Mouse (Mus musculus) right cerebral cortex, adult 2 months (tissue): ENCODE measurements around the gene Plin5.
"Not testable (repeated sequence)": the region's sequence is repeated elsewhere in the genome, so short reads cannot be mapped to it uniquely, and the experiment has no call there.

ENCODE experiments used
- DNase-seq, 2 experiments: peaks; one replicate each; pipeline ENCODE4 v3.0.0; 2021 to 2022; ENCODE audit warnings: low spot score in 2 of 2

Plin5 gene

GRCm38 (mm10) chr17:56108334-56109044 is 8.9 kb downstream of the Plin5 start:
- DNase-seq = peak in 1 of 2 experiments; percentile 62

- DNase-seq = no peak
These were observed 9.7 kb downstream of the Plin5 start for GRCm38 (mm10) chr17:56107736-56108135.

GRCm38 (mm10) chr17:56106981-56107380 is 10.4 kb downstream of the Plin5 start:
- no peak for DNase-seq

GRCm38 (mm10) chr17:56106436-56106835 is 11.0 kb downstream of the Plin5 start:
- not testable (repeated sequence) for DNase-seq

DNA sequence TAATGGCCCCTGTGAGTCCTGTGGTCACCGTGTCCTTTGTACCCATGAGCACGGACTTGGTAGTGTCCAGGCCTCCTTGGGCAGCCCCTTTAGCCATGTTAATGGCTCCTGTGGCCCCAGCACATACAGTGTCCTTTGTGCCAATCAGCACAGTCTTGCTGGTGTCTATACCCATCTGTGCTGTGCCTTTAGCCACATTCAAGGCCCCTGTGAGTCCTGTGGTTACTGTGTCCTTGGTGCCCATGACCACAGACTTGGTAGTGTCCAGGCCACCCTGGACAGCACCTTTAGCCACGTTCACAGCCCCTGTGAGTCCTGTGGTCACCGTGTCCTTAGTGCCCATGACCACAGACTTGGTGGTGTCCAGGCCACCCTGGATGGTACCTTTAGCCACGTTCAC is 12.6 kb downstream of the Plin5 start:
- DNase-seq = not testable (repeated sequence)

GRCm38 (mm10) chr17:56103465-56104285 is 13.7 kb downstream of the Plin5 start:
- DNase-seq = no peak

DNA sequence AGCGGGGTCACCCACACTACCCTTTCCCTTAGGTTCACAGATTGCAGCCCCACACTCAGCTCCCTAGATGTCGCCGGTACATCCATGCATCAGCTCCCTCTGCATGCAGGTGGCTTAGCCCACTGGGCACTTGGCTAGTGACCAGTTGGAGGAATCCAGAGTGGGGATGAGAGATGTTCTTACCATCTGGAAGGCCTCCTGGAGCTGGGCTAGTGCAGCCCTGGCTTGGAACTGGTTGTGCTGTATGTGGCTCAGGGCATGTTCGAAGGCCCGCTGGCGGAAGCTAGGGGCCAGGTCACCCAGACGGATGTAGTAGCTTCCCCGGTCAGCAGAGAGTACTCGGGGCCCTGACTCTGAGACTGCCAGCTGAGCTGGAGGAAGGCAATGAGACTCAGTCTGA is 14.5 kb downstream of the Plin5 start:
- DNase-seq = no peak

- no peak for DNase-seq
These were observed 15.2 kb downstream of the Plin5 start for GRCm38 (mm10) chr17:56102158-56102557.

DNA sequence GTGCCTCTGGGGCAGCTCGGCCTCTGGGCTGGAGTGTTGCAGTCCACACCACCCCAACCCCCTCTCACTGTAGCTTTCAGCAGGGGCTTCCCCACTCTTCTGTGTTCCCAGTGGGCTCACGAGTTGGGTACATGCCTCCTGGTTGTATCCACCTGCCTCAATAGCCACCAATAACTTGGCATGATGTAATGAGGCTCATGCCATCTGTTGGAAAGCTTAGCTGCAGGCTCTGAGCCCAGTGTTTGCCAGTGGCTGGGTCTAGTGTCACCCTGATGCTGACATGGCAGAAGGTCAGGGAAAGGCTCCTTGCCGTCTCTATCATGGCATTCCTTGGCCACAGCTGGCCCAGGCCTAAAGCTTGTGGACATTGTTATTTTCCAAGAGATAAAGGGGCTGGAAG is 16.6 kb downstream of the Plin5 start:
- no peak for DNase-seq

DNA sequence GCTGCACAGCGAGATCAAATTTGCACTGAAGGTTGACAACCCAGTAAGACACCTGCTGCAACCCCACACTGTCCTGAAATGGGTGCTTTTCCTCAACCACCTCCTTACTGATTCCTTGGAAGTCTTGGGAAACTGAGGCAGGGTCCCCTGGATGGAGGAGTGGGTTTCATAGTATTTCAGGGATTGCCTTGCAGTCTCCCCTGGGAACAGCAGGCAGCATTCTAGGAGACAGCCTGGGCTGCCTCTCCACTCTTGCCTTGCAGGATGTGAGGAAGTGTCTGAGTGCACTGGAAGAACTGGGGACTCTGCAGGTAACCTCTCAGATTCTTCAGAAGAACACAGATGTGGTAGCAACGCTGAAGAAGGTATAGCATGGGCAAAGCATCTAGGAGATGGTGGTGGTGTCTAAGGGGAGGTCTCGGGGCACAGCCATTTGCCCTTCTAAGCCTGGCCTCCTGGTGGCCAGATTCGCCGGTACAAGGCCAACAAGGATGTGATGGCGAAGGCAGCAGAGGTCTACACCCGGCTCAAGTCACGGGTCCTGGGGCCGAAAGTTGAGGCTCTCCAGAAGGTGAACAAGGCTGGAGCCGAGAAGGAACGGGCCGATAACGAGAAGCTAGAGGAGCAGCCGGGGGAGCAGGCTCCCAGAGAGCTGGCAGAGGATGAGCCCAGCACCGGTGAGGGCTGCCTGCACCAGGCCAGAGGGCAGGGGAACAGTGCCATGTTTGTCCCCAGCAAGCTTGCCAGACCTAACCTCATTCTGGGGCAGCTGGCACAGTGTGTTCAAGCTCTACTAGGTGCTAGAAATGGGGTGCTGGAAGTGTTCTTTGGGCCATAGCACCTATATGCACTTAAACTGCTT is 18.5 kb downstream of the Plin5 start:
- DNase-seq = no peak

DNA sequence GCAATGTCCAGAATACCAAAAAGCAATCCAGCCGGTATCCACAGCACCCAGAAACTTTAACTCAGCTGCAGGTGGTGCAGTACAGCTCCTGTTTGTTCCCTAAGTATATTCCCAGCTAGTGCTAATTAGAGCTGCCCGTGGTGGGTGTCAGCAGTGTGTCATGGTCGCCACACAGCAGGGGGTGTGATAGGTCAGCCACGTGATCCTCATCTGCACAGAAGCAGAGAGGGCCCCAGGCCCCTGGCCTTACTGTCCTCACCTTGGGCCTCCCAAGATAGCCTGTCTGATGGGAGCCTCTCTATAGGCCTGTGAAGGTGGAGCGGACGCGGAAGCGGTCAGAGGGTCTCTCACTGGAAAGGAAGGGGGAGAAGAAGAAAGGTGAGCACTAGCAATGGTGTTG is 19.2 kb downstream of the Plin5 start:
- no peak for DNase-seq

DNA sequence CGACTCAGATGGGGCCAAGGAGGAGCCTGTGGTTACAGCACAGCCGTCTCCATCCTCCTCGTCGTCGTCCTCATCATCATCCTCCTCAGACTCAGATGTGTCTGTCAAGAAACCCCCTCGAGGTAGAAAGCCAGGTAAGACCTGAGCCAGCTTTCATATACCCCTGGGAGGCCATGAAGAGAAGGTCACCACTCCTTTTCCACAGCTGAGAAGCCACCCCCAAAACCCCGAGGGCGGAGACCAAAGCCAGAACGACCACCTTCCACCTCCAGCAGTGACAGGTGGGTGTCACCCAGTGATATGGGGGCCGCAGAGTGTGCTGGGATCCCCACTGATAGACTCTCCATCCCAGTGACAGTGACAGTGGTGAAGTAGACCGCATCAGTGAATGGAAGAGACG is 20.5 kb downstream of the Plin5 start:
- no peak for DNase-seq

DNA sequence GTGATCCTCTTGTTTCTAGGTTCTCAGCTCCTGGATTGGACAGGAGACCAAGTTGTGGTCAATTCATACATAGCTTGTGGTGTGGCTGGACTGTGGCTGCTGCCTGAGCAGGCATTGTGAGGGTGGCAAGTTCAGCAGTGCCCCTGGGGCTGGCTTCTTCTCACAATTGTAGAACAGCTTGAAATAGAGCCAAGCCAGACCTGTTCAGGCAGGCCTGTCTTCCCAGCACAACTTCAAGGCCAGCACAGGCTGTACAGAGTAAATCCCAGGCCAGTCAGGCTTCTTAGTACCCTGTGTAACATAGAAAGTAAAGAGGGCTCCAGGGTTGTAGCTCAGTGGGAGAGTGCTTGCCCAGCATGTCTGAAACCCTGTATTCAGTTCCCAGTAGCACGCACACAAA is 24.6 kb downstream of the Plin5 start:
- DNase-seq = no peak

DNA sequence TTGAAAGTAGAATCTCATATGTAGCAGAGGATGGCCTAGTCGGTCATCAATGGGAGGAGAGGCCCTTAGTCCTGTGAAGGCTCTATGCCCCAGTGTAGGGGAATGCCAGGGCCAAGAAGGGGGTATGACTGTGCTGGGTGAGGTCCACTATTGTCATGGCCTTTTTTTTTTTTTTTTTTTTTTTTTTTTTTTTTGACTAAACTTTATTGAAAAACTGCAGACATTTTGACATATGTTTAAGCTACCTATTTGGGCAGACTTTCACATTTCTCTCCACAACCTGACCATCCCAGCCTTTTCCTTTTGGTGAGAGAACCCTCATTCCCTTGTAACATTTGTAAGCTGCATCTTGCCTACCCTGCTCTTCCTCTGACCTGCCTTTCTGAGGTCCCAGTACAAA is 25.1 kb downstream of the Plin5 start:
- no peak for DNase-seq

DNA sequence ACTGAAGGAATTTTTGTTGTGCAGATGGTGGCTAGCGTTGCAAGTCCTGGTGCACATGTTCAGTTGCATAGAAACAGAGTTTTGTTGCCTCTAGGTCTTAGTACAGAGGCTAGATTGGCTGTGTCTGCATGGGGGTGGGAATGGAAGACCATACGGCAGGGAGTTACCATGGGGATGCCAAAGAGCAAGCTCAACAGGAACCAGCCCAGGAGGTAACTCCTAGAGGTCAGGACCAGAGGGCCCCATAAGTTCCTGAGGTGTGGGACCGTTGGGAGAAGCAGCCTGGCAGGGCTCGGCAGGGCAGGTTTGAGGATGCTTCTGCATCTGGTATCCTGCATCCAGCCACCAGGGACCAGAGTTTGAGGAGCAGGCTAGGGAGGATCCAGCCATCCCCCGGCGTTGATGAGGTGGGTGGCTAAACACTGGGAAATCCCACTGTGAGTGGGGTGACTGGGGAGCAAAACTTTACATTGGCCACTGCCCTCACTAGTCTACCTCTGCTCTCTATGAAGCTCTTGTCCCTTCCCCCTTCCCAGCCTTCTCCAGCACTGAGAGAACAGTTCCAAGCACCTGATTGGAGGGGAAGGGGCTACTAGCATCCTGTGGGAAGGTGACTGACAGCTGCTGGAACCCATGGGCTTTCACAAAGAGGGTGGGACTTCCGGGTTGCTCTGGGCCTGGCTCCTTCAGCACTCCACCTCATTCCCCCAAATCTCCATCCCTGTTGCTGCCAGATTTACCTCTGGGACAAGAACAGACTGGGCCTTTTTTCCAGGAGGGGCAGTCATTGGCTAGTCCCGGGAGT is 36.4 kb downstream of the Plin5 start:
- DNase-seq = peak; percentile 45 to 46

DNA sequence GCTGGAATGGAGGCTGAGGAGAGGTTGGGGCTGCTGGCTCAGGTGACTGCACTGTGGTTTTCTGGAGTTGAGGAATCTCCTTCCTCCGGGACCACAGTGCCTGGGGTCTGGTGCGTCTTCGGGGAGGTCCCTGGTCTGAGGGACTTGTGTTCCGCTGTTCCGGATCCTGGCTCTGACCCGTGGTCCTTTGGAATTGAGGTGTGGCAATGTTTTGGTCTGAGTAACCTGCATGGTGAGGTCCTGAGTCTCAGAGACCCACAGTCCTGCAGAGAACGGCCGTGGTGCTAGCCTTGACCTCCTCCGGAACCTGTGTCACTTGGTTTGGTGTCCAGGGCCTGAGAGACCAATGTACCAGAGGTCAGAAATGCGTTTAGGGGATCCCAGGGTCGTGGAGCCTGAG is 37.5 kb downstream of the Plin5 start:
- peak in 1 of 2 experiments; percentile 23 for DNase-seq

DNA sequence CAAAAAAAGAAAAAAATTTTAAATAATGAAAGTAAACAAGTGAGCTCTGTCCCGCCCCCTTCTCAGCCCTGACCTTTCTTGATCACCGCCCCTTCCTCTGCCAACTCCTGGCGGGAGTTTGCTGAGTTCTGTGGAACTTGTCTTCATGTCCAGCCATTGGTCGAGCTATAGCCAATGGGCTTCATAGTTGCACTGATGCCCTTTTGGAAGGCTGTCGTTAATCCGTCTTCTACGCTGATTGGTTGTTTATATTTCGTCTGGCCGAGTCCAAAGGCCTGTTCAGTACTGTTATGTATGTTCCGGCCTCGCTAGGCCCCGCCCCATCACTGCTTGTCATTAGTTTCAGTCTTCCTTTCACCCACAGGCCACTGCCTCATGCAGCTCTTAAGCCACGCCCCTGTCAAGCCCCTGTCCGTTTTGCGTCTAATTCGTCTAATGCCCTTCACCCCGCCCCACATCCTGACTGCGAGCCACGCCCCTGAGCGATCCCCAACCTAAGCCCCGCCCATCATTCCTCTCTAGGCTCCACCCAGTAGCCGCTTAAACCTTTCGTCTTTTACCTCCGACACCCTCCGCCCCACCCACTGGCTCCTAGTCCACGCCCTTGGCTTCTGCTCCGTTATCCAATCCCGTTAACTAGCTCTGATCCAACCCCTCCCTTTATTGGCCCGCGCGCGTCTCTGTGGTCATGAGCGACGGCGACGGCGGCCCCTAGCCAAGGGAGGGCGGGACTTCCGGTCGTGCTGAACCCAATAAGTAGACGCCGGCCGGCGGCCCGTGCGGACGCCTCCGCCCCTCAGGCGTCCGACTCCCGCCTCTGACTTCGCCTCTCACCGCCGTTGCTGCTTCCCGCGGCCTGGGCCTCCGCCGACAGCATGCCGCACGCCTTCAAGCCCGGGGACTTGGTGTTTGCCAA is 38.3 kb downstream of the Plin5 start, which contains the start of gene Hdgfl2:
Gene Hdgfl2, plus strand, starts transcription at position 755 of the 916 bp plus-strand sequence.
- DNase-seq = peak; percentile 99

DNA sequence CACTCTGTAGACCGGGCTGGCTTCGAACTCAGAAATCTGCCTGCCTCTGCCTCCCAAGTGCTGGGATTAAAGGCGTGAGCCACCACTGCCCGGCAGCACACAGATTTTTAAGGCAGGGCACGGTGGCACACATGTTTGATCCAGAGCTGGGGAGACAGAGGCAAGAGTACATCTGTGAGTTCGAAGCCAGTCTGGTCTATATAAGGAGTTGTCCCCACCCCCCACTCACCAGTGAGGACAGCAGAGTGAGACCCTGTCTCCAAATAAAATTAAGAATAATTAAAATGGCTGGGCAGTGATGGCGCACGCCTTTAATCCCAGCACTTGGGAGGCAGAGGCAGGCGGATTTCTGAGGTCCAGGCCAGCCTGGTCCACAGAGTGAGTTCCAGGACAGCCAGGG is 39.0 kb downstream of the Plin5 start:
- not testable (repeated sequence) for DNase-seq

GRCm38 (mm10) chr17:56077523-56077922 is 39.9 kb downstream of the Plin5 start:
- no peak for DNase-seq

GRCm38 (mm10) chr17:56074827-56075208 is 42.6 kb downstream of the Plin5 start, which contains the start of gene Ubxn6:
Ubxn6 (minus strand) TSS chr17:56075028.
- peak; percentile 98 to 99 for DNase-seq
